Mouse (Mus musculus): Measurements from ENCODE around the gene Rnft2. TPM values are rescaled to one million over a fixed set of nuclear protein-coding genes. Genes with fewer than 3 reads are reported as not detected.

Rnft2 gene
- polyA plus RNA-seq, 1 experiment from 2014 or later, result 4.3 TPM

DNA sequence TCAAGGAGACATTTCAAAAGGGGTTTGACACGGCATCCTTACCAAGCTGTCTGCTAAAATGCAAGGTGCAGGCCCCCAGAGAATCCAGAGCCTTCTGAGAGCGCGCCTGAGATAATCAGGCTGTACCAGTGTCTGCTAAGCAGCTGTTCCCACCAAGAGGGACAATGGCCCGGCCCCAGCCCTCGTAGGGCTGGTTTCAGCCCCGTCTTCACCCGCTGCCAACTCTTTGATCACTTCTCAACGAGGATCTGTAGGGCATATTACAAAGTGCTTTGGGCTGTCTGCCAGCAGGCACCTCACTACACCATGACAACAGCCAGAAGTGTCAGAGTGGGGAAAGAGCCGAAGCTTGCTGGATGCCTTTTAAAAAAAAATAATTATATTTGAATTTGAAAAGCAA is 29.6 kb upstream of the Rnft2 start:
- H3K9me3 ChIP-seq (replicated peaks; ENCODE audit: control insufficient read depth, low read length), result no peaks in the 10 kb centered on the region
- no peak overlapping the region for H3K4me2 ChIP-seq (ENCODE audit: low read depth, low read length)
- H3K27ac ChIP-seq (replicated peaks; ENCODE audit: low read depth, low read length), result no peak overlapping the region
- WGBS, result 36% methylated on average over 9 of the region's 9 CpGs
- no peak overlapping the region for H3K9ac ChIP-seq (replicated peaks; ENCODE audit: low read length)
- H3K27me3 ChIP-seq (ENCODE audit: control insufficient read depth, insufficient read depth, low read length), result no peaks in the 10 kb centered on the region; the same call in 1 of the 2 replicates
- H3K4me1 ChIP-seq (ENCODE audit: control insufficient read depth, insufficient read depth, low read length), result no peaks in the 10 kb centered on the region
- DNase-seq (ENCODE audit: low spot score) (no peak), ATAC-seq (replicated peaks; ENCODE audit: insufficient number of reproducible peaks, low FRiP score, low TSS enrichment, low read depth) (0 out of 2 replicates have a peak, but pooled peaks have one; percentile 44)
- no peaks in the 10 kb centered on the region for H3K36me3 ChIP-seq (replicated peaks; ENCODE audit: control insufficient read depth, insufficient read depth, low read depth, low read length)
- H3K4me3 ChIP-seq (ENCODE audit: low read depth, low read length), result no peak overlapping the region

DNA sequence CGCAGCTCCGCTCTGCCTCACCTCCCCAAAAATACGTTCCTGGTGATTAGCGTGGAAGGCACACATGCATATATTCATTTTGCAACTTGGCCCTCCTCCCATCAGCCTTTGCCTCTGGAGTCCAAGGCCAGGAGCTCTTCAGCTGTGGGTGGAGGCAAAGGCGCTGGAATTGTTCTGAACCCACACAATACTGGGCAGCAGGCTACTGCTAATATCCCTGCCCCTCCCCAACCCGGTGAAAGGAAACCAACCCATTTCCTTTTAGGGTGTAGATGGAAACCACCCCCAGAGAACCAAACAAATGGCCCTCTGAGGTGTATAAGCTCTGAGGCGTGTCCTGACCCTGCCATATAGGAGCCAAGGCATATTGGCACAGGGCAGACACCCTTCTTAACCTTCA is 28.5 kb upstream of the Rnft2 start:
- Histone ChIP-seq H3K36me3 (replicated peaks; ENCODE audit: control insufficient read depth, insufficient read depth, low read depth, low read length) (no peaks in the 10 kb centered on the region), H3K9me3 (replicated peaks; ENCODE audit: control insufficient read depth, low read length) (no peaks in the 10 kb centered on the region), H3K27ac (replicated peaks; ENCODE audit: low read depth, low read length) (no peak overlapping the region), H3K4me1 (ENCODE audit: control insufficient read depth, insufficient read depth, low read length) (no peaks in the 10 kb centered on the region), H3K27me3 (ENCODE audit: control insufficient read depth, insufficient read depth, low read length) (no peaks in the 10 kb centered on the region; the same call in 1 of the 2 replicates), H3K9ac (replicated peaks; ENCODE audit: low read length) (no peak overlapping the region), H3K4me3 (ENCODE audit: low read depth, low read length) (no peak overlapping the region), H3K4me2 (ENCODE audit: low read depth, low read length) (no peak overlapping the region)
- WGBS, result 67% methylated on average over 7 of the region's 7 CpGs
- ATAC-seq (replicated peaks; ENCODE audit: insufficient number of reproducible peaks, low FRiP score, low TSS enrichment, low read depth) (no peak), DNase-seq (ENCODE audit: low spot score) (no peak)

DNA sequence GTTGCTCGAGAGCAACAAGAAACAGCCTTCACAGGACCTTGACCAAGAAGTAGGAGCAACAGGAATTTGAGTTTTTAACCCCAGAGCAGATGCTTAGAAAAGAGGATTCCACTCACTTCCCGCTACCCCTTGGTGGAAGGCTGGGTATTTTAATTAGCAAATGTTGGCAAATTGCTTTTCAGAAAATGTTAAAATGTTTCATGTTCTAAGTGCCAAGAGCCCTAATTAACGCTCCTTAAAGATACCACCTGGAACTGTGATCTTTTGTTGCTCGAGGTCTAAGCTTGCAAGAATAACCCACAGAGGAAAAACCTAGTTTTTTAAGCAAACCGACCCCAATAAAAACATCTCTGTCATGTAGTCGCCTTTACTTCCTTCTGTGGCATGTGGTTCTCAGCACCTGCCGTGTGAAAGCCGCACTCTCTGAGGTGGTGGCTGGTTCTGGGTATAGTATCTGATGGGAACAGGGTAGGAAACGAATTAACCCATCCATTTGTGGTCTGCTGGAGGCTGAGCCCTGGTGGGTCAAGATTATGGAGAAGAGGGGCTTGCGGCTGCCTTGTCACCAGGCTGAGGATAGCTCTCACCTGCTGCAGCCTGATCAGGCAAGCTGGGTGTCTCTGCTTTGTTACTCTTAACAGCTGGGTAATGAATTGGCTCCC is 26.7 kb upstream of the Rnft2 start:
- Histone ChIP-seq H3K4me1 (ENCODE audit: control insufficient read depth, insufficient read depth, low read length) (no peaks in the 10 kb centered on the region), H3K36me3 (replicated peaks; ENCODE audit: control insufficient read depth, insufficient read depth, low read depth, low read length) (no peaks in the 10 kb centered on the region), H3K9me3 (replicated peaks; ENCODE audit: control insufficient read depth, low read length) (no peaks in the 10 kb centered on the region), H3K27me3 (ENCODE audit: control insufficient read depth, insufficient read depth, low read length) (no peaks in the 10 kb centered on the region; the same call in 1 of the 2 replicates), H3K27ac (replicated peaks; ENCODE audit: low read depth, low read length) (no peak overlapping the region), H3K9ac (replicated peaks; ENCODE audit: low read length) (no peak overlapping the region), H3K4me3 (ENCODE audit: low read depth, low read length) (no peak overlapping the region), H3K4me2 (ENCODE audit: low read depth, low read length) (no peak overlapping the region)
- DNase-seq (ENCODE audit: low spot score) (no peak), ATAC-seq (replicated peaks; ENCODE audit: insufficient number of reproducible peaks, low FRiP score, low TSS enrichment, low read depth) (no peak)
- whole genome bisulfite sequencing, result 72% methylated on average over 10 of the region's 10 CpGs

DNA sequence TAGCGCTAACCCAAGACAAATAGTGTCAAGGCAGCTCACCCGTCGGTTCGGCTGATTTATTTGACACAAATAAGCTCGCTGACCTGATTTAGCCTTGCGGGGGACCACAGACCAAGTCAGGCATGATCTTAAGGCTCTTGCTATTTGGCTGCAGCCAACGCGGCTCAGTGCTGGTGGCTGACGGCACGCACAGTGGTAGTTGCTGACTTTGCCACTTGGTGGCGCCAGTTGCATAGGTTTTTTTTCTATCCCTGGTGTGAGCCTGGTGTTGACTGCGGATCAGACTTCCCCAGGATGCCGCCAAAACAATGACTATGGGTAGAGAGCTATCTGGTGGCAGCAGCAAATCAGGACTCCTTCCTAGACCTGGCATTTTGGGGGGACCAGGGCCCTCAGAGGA is 24.1 kb upstream of the Rnft2 start:
- Histone ChIP-seq H3K4me3 (ENCODE audit: low read depth, low read length) (0 out of 2 replicates have a peak overlapping the region, but pooled peaks have one; percentile 7), H3K4me2 (ENCODE audit: low read depth, low read length) (peak overlapping the region; percentile 39; the same call in 1 of the 2 replicates), H3K9ac (replicated peaks; ENCODE audit: low read length) (no peak overlapping the region), H3K27me3 (ENCODE audit: control insufficient read depth, insufficient read depth, low read length) (no peaks in the 10 kb centered on the region; the same call in 1 of the 2 replicates), H3K4me1 (ENCODE audit: control insufficient read depth, insufficient read depth, low read length) (no peaks in the 10 kb centered on the region), H3K9me3 (replicated peaks; ENCODE audit: control insufficient read depth, low read length) (no peaks in the 10 kb centered on the region), H3K27ac (replicated peaks; ENCODE audit: low read depth, low read length) (no peak overlapping the region), H3K36me3 (replicated peaks; ENCODE audit: control insufficient read depth, insufficient read depth, low read depth, low read length) (no peaks in the 10 kb centered on the region)
- ATAC-seq (replicated peaks; ENCODE audit: insufficient number of reproducible peaks, low FRiP score, low TSS enrichment, low read depth), result peak; percentile 80
- peak; percentile 93 for DNase-seq (ENCODE audit: low spot score)
- 2% methylated on average over 13 of the region's 13 CpGs for WGBS

DNA sequence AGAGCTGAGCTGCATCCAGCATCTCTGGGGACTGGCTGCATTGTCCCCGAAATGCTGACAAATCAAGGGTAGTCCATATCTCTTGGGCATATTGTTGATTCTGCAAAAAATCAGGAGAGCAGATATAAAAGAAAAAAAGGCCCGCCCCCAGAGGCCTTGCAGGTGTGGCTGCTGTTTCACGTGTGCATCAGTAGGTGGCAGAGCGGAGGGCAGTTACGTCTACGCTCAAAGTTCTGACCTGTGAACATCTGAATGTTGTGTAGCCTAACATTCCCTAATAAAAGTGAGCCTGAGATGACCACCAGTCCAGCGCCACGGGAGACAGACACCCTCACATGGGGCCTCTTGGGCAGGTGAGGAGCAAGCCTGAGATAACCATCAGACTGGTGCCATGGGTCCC is 21.4 kb upstream of the Rnft2 start:
- Histone ChIP-seq H3K9ac (replicated peaks; ENCODE audit: low read length) (no peak overlapping the region), H3K4me3 (ENCODE audit: low read depth, low read length) (no peak overlapping the region), H3K27me3 (ENCODE audit: control insufficient read depth, insufficient read depth, low read length) (no peaks in the 10 kb centered on the region), H3K4me2 (ENCODE audit: low read depth, low read length) (no peak overlapping the region), H3K36me3 (replicated peaks; ENCODE audit: control insufficient read depth, insufficient read depth, low read depth, low read length) (no peaks in the 10 kb centered on the region; the same call in 1 of the 2 replicates), H3K9me3 (replicated peaks; ENCODE audit: control insufficient read depth, low read length) (no peaks in the 10 kb centered on the region), H3K27ac (replicated peaks; ENCODE audit: low read depth, low read length) (no peak overlapping the region), H3K4me1 (ENCODE audit: control insufficient read depth, insufficient read depth, low read length) (no peaks in the 10 kb centered on the region)
- ATAC-seq (replicated peaks; ENCODE audit: insufficient number of reproducible peaks, low FRiP score, low TSS enrichment, low read depth), result no peak
- WGBS, result 39% methylated on average over 8 of the region's 8 CpGs
- DNase-seq (ENCODE audit: low spot score), result peak; percentile 35

DNA sequence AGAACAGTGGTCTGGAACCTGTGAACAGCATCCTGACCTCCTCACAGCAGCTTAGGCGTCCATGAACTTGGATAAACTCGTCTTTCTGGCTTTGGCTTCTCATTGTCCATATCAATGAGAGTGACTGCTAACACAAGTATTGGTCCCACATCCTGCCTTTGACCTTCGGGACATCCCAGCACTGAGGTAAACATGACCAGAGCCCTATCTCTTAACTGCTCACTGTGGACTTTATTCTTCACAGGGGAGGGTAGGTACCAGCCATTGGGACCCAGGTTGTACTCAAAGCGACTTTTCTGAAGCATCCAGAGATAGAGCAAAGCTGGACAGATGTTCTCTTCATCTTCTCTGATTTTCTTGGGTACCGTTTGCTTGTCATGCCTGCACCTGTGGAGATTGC is 20.4 kb upstream of the Rnft2 start:
- H3K9me3 ChIP-seq (replicated peaks; ENCODE audit: control insufficient read depth, low read length), result no peaks in the 10 kb centered on the region
- 79% methylated on average over 5 of the region's 5 CpGs for WGBS
- no peak overlapping the region for H3K4me2 ChIP-seq (ENCODE audit: low read depth, low read length)
- H3K27ac ChIP-seq (replicated peaks; ENCODE audit: low read depth, low read length), result no peak overlapping the region
- ATAC-seq (replicated peaks; ENCODE audit: insufficient number of reproducible peaks, low FRiP score, low TSS enrichment, low read depth) (no peak), DNase-seq (ENCODE audit: low spot score) (no peak)
- no peak overlapping the region for H3K4me3 ChIP-seq (ENCODE audit: low read depth, low read length)
- no peaks in the 10 kb centered on the region for H3K4me1 ChIP-seq (ENCODE audit: control insufficient read depth, insufficient read depth, low read length)
- H3K27me3 ChIP-seq (ENCODE audit: control insufficient read depth, insufficient read depth, low read length), result no peaks in the 10 kb centered on the region
- H3K36me3 ChIP-seq (replicated peaks; ENCODE audit: control insufficient read depth, insufficient read depth, low read depth, low read length), result peaks cover 6% of the 10 kb centered on the region
- no peak overlapping the region for H3K9ac ChIP-seq (replicated peaks; ENCODE audit: low read length)

DNA sequence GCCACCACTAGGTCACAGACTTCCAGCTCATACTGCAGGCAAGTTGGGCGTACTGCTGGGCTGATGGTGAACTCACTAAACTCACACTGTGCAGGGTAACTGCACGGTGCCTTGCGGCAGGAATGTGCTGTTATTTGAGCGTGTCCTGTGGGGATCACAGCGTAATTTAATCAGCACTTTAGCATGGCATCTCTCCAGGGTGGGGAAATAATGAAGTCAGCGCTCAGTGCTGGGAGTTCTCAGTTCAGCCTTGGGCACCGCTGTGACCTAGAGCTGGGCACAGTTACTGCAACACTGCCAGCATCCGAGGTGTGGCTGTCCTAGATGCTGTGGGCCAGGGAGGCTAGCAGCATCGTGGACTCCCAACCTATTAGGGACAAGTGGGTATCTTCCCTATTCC is 19.4 kb upstream of the Rnft2 start:
- Histone ChIP-seq H3K27ac (replicated peaks; ENCODE audit: low read depth, low read length) (no peak overlapping the region), H3K4me2 (ENCODE audit: low read depth, low read length) (no peak overlapping the region), H3K9ac (replicated peaks; ENCODE audit: low read length) (no peak overlapping the region), H3K4me1 (ENCODE audit: control insufficient read depth, insufficient read depth, low read length) (no peaks in the 10 kb centered on the region), H3K36me3 (replicated peaks; ENCODE audit: control insufficient read depth, insufficient read depth, low read depth, low read length) (peaks cover 12% of the 10 kb centered on the region), H3K4me3 (ENCODE audit: low read depth, low read length) (no peak overlapping the region), H3K27me3 (ENCODE audit: control insufficient read depth, insufficient read depth, low read length) (no peaks in the 10 kb centered on the region), H3K9me3 (replicated peaks; ENCODE audit: control insufficient read depth, low read length) (no peaks in the 10 kb centered on the region)
- 70% methylated on average over 9 of the region's 9 CpGs for WGBS
- ATAC-seq (replicated peaks; ENCODE audit: insufficient number of reproducible peaks, low FRiP score, low TSS enrichment, low read depth) (0 out of 2 replicates have a peak, but pooled peaks have one; percentile 11), DNase-seq (ENCODE audit: low spot score) (no peak)

DNA sequence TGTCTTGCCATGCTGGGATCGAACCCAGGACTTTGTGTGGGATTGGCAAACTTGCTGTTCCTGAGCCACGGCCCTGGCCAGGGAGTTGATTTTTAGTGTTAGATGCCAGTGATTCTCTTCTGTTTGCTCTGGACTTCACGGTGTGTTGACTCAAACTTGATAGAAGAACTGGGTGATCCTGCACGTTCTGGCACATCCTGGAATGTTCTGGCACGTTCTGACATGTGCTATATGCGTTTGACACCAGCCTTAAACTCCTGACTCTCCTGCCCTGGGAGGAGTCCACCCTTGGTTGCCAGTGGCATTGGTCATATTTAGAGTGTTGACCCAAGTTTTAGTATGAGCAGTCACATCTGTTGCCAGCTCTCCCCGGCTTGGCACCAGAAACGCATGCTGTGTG is 17.5 kb upstream of the Rnft2 start:
- WGBS, result 92% methylated on average over 8 of the region's 8 CpGs

More for the DNA sequence above, 17.5 kb upstream of the Rnft2 start:
- Histone ChIP-seq H3K4me3 (ENCODE audit: low read depth, low read length) (no peak overlapping the region), H3K36me3 (replicated peaks; ENCODE audit: control insufficient read depth, insufficient read depth, low read depth, low read length) (peaks cover 15% of the 10 kb centered on the region), H3K9me3 (replicated peaks; ENCODE audit: control insufficient read depth, low read length) (no peaks in the 10 kb centered on the region), H3K4me2 (ENCODE audit: low read depth, low read length) (no peak overlapping the region), H3K27me3 (ENCODE audit: control insufficient read depth, insufficient read depth, low read length) (no peaks in the 10 kb centered on the region), H3K9ac (replicated peaks; ENCODE audit: low read length) (no peak overlapping the region), H3K4me1 (ENCODE audit: control insufficient read depth, insufficient read depth, low read length) (no peaks in the 10 kb centered on the region), H3K27ac (replicated peaks; ENCODE audit: low read depth, low read length) (no peak overlapping the region)
- DNase-seq (ENCODE audit: low spot score) (no peak), ATAC-seq (replicated peaks; ENCODE audit: insufficient number of reproducible peaks, low FRiP score, low TSS enrichment, low read depth) (no peak)
